Mouse (Mus musculus) T-cell, adult 2 months (primary cell): Measurements from ENCODE around the gene Slc1a3.

Experiments
- DNase-seq: peaks from one replicate; pipeline ENCODE4 v3.0.0; 2022; ENCODE audit warnings: low spot score

The Slc1a3 gene

DNA sequence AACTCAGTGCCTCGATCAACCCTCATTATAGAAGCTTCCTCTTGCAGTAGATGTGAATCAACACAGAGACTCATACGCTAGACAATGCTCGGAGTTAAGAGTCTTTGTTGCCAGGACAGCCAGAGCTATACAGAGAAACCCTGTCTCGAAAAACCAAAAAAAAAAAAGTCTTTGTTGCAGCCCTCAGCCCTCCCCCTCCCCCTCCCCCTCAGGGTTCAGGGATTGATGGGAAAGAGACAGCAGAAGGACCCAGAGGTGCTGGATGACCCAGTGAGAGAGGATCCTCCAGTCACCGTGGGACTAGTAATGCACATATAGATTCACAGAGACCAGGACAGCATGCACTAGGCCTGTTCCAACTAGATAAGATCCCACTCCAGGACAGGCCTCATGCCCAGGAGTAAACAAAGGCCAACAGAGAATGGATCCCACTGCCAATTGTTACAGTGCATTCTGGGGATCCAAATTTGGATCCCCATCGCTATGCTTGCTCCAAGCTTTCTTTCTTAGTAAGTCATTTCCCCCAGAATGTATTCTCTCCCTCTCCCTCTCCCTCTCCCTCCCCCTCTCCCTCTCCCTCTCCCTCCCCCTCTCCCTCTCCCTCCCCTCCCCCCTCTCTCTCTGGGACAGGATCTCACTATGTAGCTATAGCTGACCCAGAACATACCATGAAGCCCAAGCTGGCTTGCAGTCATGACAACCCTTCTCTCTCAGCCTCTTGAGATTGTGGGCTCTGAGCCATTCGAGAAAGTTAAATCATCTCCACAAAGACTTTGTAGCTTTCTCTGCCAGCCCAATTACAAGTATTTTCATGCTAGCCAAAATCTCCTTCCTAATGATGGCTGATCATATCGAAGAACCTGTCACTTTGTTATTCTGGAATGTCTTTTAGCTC lies 52.2 kb downstream of the Slc1a3 start:
- DNase-seq, result no peak

DNA sequence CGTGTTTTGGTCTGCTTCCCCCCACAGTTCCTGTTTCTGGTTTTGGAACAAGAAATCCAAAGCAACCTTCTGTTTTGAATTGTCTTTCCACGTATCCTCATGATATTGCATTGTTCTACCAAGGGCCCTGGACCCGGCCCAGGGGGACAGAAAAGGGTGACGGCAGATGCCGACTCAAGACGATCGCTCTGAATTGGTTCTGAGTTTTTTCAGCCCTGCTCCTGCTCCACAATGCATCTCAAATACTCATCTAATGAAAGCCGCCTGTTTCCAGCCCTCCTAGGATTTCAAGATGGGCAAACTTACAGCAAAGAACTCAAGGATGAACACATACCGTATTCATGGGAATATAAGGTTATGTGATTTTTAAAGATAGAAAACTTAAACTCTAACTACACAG lies 55.3 kb downstream of the Slc1a3 start:
- DNase-seq, result no peak

DNA sequence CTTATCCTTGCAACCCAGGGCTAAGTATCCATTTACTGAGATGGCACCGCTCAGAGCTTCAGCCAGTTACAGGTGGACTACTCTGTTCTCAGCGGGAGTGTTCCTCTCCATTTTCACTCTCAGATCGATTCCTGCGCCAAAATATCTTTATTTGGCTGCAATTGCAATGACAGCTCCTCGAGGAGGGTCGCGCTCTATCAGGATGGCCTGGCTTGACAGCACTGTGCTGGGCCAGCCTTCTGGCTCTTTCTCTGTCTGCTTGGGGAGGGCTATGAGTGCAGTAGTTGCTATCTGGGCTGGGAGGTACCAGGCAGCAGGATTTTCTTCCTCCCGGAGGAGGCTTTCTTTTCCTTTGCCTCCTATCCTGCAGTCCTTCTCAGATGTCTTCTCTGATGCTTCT lies 57.9 kb downstream of the Slc1a3 start:
- no peak for DNase-seq

DNA sequence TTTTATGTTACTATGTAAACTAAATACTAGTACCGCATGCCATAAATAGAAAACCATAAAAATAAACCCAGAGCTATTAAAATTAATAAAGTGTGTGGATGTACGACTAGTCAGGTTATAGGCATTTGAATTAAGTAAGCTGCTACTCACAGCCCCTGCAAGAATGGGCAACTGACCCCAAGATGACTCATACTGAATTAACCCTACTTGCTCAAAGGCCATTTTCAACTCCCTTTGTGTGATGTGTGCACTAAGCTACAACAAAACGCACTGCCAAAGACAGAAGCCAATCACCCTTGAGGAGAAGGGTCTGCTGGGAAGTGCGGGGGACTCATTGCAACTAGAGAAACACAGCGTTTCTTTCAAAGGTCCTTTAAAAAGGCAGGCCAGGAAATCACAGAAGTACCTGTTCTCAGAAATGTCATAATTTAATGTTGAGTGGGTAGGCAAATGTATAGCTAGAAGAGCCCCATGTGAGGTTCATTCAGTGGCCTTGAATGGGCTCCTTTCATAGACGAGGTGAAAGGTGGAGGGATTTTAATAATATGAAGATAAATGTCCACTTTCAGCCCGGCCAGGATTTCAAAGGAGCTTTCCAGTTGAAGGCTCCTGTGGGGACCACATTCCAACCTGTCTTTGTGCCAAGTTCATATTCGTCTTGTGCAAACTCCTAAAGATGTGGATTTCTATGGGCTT lies 66.4 kb downstream of the Slc1a3 start:
- no peak for DNase-seq

DNA sequence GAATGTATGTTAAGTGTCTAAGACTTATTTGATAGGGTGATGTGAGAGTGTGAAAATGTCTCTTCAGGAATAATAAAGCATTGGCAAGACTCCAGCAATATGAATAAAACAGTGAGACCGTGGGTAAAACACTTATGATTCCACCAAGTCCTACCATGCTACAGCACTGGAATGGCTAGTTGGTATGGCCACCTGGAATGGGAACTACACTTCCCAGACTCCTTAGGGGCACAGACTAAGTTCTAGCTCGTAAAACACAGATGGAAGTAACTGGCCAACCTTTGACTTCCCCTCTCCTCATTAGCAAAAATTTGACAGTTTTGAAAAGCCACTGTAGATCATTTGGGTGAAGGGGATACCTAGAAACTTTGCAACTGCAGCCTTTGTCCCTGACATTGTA lies 70.7 kb downstream of the Slc1a3 start:
- no peak for DNase-seq

DNA sequence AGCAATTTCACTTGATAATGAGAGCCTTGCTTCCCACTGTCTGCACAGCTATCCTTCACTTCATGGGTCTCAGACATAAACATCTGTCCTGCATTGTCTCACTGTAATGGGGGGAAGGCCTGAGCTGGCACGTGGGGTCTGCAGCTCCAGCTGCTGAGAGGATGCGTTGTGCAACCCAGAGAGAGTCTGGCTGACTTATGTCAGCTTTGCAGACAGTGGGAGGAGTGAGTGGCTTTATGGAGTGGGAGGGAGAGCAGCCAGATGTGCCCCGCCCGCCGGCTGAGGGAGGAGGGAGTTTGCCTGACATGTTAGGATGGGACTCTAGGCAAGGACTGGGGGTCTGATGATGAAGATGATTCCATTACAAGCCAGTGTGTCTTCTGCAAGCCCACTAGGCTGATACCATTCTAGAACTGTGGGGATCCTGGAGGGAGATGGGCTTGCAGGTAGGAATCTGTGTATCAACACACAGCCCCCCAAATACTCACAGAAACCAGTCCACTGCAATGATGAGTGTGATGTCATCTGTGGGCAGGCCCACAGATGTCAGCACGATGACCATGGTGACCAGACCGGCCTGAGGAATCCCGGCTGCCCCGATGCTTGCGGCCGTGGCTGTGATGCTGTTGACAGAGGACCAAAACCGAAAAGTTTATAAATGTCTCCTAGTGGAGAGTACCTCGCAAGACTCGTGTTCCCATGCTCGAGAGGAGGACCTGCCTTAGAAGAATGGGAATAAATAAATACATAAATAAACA lies 71.8 kb downstream of the Slc1a3 start:
- DNase-seq, result no peak

DNA sequence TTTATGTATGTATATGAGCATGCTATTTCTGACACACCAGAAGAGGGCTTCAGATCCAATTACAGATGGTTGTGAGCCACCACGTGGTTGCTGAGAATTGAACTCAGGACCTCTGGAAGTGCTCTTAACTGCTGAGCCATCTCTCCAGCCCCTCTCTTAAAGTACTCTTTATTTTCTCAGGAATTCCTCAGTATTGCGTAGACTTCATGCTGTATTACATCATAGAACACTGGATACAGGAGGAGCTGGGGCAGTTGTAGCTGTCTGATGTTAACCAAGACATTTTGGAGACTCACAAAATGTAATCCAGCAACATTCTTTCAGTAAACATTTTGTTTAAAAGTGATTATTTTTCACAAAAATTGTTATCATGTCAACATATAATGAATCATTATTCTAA lies 73.3 kb downstream of the Slc1a3 start:
- DNase-seq, result no peak

DNA sequence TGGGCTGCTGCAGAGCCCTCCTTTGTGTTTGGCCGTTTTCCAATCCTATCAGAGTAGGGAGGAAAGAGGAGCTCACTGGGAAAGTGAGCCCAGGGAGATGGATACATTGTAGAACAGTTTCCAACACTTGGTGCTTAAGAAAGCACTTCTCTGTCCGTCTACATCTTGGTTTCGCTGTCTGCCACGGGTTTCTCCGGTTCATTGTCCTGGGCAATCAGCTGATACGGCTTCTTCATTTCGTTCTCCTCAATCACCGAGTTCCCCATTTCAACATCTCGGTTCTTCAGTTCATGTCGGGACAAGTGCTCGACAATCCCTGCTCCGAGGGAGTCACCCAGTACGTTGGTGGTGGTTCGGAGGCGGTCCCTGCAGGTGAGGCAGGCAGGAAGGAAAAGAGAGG lies 74.6 kb downstream of the Slc1a3 start:
- DNase-seq, result no peak

DNA sequence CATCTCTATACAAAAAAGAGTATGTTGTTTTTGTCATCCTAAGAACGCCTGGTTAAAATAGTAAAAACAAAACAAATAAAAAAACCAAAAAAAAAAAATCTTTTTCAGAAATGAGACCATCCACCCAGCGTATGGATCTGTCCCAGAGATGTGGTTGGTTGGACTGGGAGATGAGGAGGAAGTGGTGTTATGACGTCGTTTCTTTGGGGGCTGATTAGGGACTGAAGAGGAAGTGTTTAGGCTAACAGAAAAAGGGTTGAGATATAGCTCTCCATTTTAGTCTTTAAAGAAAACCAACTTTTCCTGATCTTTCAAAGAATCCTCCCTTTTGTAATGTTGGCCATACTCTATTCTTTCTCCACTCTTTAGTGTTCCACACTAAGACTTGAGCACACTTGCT lies 75.8 kb downstream of the Slc1a3 start:
- no peak for DNase-seq

DNA sequence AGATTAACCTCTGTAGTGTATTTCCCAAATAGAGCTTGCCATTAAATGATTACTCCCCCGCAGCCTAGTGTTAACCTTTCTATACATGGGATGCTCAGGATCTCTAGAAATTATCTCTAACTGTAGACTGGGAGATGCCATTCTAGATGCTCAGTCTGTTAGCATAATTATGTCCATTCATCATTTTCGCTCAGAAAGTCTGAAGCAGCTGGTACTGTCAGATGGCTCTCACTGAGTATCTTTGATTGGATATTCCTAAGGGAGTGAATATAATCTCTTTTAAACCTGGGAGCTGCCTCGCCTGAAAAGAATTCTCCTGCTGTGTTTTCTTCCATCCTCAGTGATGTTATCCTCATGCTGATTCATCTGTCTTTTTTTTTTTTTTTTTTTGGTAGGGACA lies 76.2 kb downstream of the Slc1a3 start:
- DNase-seq, result no peak

DNA sequence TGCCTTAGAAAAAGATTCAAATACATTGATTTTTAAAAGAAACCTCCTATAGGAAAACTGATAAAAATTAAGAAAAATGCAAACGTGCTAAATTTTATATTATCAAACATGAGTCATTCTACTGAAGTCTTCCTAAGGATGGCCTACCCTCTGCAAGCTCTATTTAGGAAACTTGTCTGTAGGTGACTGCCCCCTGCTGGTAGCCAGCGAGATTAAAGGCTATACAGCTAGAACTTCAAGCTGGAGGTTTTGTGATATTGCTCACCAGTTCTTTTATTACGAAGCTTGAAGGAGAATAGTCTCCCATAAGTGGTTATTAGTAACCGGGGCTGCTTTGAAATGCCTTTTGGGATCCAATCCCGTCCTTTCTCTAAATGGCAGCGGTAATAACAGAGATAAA lies 77.2 kb downstream of the Slc1a3 start:
- peak; percentile 40 for DNase-seq

DNA sequence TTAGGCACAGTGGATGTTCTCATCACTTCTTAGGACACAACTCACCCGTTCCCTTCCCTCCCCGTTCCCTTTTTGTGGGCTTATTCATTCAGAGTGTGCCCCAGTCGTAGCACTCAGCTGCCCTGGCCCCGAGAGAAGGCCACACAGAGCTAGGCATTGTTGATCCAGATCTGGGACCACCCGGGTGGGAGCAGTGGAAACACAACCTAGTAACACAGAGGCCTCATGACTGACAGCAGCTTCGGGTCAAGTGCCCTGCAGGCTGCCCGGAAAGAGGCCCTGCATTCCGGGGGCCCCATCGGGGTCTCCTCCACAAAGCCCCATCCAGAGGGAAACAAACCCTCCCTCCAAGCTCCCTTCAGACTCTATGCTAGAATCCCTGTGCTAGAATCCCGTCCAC lies 78.2 kb downstream of the Slc1a3 start:
- DNase-seq, result no peak

DNA sequence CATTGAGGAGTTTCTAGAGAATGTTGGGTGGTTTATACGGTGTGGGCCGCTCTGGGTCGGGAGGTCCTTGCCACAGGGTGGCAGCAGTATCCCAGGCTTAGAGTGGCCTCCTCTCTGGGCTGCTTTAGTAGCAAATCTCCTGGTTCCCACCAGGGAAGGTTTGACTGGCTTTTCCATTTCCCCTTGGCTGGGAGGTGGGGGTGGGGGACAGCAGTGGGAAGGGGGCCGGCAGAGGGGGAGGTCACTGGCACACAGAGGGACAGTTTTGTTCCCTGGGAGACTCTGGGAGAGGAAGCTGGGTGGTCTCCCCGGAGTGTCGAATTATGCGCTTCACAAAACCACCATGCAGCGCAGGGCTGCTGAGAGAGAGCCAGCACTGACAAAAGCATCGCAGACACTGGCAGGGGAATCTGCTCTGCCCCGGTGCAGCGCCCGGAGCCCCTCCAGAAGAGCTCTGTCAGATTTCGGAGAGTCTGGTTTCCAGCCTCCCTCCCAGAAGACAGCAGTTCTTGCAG lies 81.2 kb downstream of the Slc1a3 start:
- no peak for DNase-seq

DNA sequence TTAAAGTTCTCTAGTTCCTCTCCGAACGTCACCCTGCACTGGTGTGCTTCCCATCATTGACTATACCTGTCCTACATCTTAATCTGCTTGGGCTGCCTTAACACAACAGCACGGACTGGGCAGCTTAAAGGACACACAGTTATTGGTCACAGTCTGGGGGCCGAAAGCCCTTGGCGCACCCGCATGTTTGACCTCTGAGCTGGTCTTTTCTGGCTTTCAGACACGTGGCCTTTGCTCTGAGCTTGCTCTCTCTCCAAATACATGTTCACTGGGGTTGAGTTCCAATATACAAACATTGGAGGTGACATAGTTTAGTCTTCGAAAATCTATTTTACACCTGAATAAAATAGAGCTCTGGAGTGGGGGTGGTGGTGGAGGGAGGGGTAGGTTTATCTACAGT lies 82.4 kb downstream of the Slc1a3 start:
- no peak for DNase-seq

DNA sequence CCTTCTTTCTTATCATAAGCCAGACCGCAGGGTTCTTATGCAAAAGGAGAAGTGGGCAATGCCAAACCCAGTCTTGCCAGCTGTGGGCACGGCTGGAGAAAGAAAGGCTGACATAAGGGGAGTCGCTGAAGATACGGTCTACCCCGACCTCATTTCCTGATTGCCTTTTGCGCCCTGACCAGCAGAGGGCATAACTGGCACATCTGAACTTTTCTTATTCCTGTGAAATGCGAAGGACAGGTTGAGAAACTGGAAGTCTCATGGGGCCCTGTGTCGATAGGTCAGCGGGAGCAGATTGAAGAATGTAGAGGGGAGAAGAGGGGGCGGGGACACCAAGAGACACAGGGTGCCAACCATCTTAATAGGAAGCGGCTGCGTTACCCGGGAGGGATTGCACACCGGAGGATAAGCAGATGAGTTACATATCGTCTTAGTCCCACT lies 83.4 kb downstream of the Slc1a3 start:
- DNase-seq, result peak; percentile 63

DNA sequence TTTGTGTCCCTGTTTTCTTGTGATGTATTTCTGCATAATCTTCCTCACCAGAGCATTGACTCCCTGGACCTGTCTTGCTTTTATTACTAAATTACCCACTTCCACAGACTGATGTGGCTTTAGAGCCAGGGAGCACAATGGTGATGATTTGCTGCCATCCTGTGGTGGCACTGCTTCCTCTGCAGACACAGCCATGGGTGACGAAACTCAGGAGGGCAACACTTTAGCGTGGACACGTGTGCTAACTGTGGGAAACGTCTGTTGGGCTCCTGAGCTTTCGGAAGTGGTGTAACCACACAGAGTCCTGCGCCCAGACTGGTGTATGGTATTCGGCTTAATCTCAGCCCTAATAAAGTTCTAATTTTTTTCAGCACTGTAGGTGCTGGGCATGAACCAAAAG lies 85.2 kb downstream of the Slc1a3 start:
- DNase-seq, result peak; percentile 55

DNA sequence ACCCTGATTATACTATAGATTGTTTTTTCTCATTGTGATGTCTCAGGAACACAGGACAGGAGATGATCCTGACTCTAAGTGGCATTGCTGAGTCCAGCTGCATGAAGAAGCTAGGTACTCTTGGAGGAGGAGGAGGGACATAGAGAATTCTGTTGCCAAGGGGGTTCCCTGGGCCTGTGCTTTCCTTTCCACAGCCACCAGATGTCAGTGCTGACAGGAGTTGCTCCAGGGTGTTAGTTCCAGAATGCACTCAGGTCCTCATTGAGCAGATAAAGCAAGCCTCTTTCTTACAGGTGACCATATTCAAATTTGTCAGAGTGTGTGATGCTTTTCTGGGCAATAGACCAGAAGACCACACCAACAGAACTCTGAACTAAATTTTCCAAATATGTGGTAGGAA lies 86.7 kb downstream of the Slc1a3 start:
- no peak for DNase-seq

DNA sequence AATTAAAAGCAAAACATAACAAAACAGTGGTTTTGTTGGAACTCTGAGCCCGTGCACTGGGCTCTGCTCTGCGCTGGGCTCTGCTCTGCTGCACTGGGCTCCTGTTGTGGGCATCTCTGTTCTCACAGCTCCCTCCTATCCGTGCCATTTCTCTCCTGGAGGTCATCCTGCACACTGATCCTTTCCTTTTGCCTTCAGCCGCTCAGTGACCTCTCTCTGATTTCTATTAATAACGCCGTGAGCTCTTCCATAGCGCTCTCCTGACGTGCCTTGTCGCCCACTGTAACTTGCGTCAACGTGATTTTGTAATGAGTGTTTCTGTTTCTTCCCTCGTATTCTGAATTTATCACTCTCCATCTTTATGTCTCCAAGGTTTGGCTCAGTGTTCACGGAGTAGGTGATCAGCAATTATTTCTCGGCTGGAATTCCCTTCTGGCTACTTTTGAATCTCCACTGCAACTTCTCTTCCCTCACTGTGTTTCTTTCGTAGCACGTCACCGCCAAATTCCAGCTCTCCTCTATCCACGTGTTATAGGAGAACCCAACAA lies 91.0 kb downstream of the Slc1a3 start:
- no peak for DNase-seq

DNA sequence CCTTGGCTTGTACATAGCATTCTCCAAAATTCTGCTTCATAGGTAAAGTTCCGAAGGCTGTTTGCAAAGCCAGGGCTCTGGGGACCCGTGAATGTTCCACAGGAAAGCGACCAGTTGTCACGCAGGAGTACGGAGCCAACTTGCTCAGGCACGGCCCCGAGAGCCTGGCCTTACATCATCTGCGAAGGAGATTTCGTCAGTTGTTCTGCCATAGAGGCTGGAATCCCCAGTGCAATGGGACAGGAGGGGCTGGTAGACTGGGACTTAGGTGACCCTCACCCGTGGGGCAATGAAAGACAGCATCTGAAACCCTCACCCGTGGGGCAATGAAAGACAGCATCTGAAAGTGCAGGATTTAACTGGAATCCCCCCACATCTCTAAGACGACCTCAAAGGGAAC lies 94.3 kb downstream of the Slc1a3 start:
- DNase-seq, result no peak

DNA sequence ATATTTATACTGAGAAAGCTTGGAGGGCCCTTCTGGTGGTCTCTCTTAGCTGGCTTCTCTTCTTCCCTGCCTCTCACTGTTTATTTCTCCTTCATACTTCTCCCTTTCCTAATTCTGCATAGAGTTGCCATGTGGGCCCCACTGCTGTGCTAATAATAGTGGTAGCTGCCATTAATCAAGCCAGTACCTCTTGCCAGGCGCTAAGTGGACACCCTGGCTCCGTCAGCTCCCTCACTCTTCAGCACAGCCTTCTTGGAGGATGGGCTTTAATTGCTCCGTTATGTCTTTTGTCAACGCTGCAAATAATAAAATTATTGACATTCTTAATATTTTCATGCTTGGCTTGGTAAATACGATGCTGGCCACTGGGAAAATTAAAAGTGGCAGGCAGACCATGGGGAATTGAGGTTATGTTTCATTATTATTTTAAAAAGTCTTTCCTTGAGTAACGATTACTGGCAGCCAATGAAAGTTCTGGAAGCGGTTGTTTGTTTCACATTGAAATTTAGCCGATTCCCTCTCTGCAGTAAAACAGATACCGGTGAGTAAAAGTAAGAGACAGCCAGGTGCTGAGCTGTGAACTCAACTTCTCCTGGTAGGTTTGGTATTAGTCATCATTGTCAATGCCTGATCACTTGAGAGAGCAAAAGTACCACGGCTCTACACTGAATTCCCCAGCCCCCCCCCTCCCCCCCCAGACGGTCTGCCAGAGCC lies 94.9 kb downstream of the Slc1a3 start:
- DNase-seq, result no peak

DNA sequence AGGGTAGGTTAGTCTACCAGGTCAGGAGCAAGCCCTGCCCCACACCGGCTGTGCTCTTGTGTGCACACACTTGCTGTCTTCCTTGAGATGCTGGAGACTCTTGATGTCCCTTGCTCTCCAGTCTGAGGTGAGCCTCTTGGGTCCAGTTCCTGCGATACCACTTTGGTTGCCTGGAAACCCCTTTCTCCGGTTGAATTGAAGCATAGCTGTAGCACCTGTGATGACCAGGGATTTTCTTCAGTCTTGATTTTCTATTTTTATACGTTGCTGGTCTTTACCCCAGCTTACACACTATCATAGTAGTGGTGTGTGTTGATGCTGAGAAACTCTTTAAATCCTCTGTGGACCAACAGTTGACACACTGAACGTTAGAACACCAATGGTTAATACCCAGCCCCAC lies 95.9 kb downstream of the Slc1a3 start:
- DNase-seq, result no peak
